Mouse (Mus musculus) left cerebral cortex, adult 8-10 months (tissue): Measurements from ENCODE around the gene Gstp3. TPM values are rescaled to one million over a fixed set of nuclear protein-coding genes. Genes with fewer than 3 reads are reported as not detected.

ENCODE experiments used
- total RNA-seq, 4 experiments: library from RNA; stranded (reverse); gene quantifications; 2 replicates each; pipeline ENCODE4 v1.2.4; 2022

Gstp3 gene
- total RNA-seq, 4 experiments from 2014 or later: not detected

Other genes with a start within 250 kb of the Gstp3 start
- 10 to 100 TPM; 68.4 to 87.2 (median 76.7) TPM for gene Chka, start 207.8 kb downstream of the Gstp3 start, total RNA-seq
- gene Tcirg1, start 152.4 kb downstream of the Gstp3 start, total RNA-seq: 10 to 100 TPM; 14.9 to 26.1 (median 21.5) TPM
- gene Ndufs8, start 146.8 kb downstream of the Gstp3 start, total RNA-seq: 100 to 1,000 TPM; 136 to 159 (median 145) TPM
- 1 to 10 TPM; 3.4 to 5.5 (median 5.1) TPM for gene Aldh3b1, start 129.8 kb downstream of the Gstp3 start, total RNA-seq
- gene Unc93b1, start 124.4 kb downstream of the Gstp3 start, total RNA-seq: 10 to 100 TPM; 13.4 to 30.8 (median 20.0) TPM
- under 1 TPM in 2 of 4 experiments, not detected in 2; 0.44 to 0.50 TPM for gene Aldh3b3, start 100.9 kb downstream of the Gstp3 start, total RNA-seq
- gene Aldh3b2, start 87.2 kb downstream of the Gstp3 start, total RNA-seq: 1 to 10 TPM in 1 of 4 experiments, under 1 TPM in 3; 0.80 to 1.3 (median 0.91) TPM
- gene Acy3, start 73.0 kb downstream of the Gstp3 start, total RNA-seq: 1 to 10 TPM; 2.9 to 5.0 (median 4.5) TPM
- not detected for gene Tbx10, start 66.8 kb downstream of the Gstp3 start, total RNA-seq
- 10 to 100 TPM in 1 of 4 experiments, 1 to 10 TPM in 3; 7.4 to 10.5 (median 8.9) TPM for gene Nudt8, start 59.0 kb downstream of the Gstp3 start, total RNA-seq
- 1 to 10 TPM in 2 of 4 experiments, under 1 TPM in 2; 0.76 to 1.3 (median 1.1) TPM for gene Gm49405, start 58.9 kb downstream of the Gstp3 start, total RNA-seq
- gene Doc2g, start 56.3 kb downstream of the Gstp3 start, total RNA-seq: 10 to 100 TPM in 1 of 4 experiments, 1 to 10 TPM in 3; 3.9 to 11.7 (median 4.1) TPM
- gene Ndufv1, start 46.8 kb downstream of the Gstp3 start, total RNA-seq: 100 to 1,000 TPM; 243 to 273 (median 258) TPM
- gene Gstp1, start 21.6 kb downstream of the Gstp3 start, total RNA-seq: 100 to 1,000 TPM; 405 to 436 (median 416) TPM
- gene Gstp2, start 13.5 kb downstream of the Gstp3 start, total RNA-seq: 10 to 100 TPM; 43.0 to 73.3 (median 55.7) TPM
- not detected for gene Cabp2, start 22.0 kb upstream of the Gstp3 start, total RNA-seq
- 10 to 100 TPM; 20.2 to 28.9 (median 23.4) TPM for gene Cdk2ap2, start 37.6 kb upstream of the Gstp3 start, total RNA-seq
- 100 to 1,000 TPM; 199 to 206 (median 205) TPM for gene Pitpnm1, start 40.4 kb upstream of the Gstp3 start, total RNA-seq
- 100 to 1,000 TPM; 120 to 143 (median 134) TPM for gene Aip, start 66.3 kb upstream of the Gstp3 start, total RNA-seq
- gene Gpr152, start 80.2 kb upstream of the Gstp3 start, total RNA-seq: under 1 TPM in 1 of 4 experiments, not detected in 3; 0.08 TPM
- gene Cabp4, start 84.5 kb upstream of the Gstp3 start, total RNA-seq: under 1 TPM in 3 of 4 experiments, not detected in 1; 0.17 to 0.37 (median 0.34) TPM
- gene Coro1b, start 89.0 kb upstream of the Gstp3 start, total RNA-seq: 10 to 100 TPM; 86.9 to 98.0 (median 92.5) TPM
- gene Ptprcap, start 94.0 kb upstream of the Gstp3 start, total RNA-seq: 1 to 10 TPM; 1.6 to 2.2 (median 1.8) TPM
- 10 to 100 TPM; 28.6 to 39.6 (median 34.1) TPM for gene Rps6kb2, start 103.8 kb upstream of the Gstp3 start, total RNA-seq
- 10 to 100 TPM; 12.6 to 15.0 (median 13.4) TPM for gene Carns1, start 115.9 kb upstream of the Gstp3 start, total RNA-seq
- 1 to 10 TPM; 1.6 to 3.3 (median 2.7) TPM for gene Tbc1d10c, start 131.7 kb upstream of the Gstp3 start, total RNA-seq
- gene Ppp1ca, start 132.5 kb upstream of the Gstp3 start, total RNA-seq: 100 to 1,000 TPM; 310 to 356 (median 326) TPM
- 10 to 100 TPM in 3 of 4 experiments, 1 to 10 TPM in 1; 9.9 to 12.1 (median 11.0) TPM for gene Rad9a, start 142.1 kb upstream of the Gstp3 start, total RNA-seq
- gene Clcf1, start 154.7 kb upstream of the Gstp3 start, total RNA-seq: 1 to 10 TPM in 2 of 4 experiments, under 1 TPM in 2; 0.65 to 2.4 (median 1.2) TPM
- not detected for gene AC109138.7, start 154.8 kb upstream of the Gstp3 start, total RNA-seq
- 10 to 100 TPM; 16.1 to 23.6 (median 22.1) TPM for gene Pold4, start 172.3 kb upstream of the Gstp3 start, total RNA-seq
- 10 to 100 TPM; 40.6 to 55.7 (median 51.5) TPM for gene Ssh3, start 209.6 kb upstream of the Gstp3 start, total RNA-seq
- 10 to 100 TPM; 60.1 to 72.5 (median 69.0) TPM for gene Ankrd13d, start 223.6 kb upstream of the Gstp3 start, total RNA-seq
- gene Grk2, start 246.7 kb upstream of the Gstp3 start, total RNA-seq: 100 to 1,000 TPM; 191 to 210 (median 203) TPM